Mouse (Mus musculus) forebrain, embryonic 11.5 days (tissue): Measurements from ENCODE around the gene Ptbp1. TPM values are rescaled to one million over a fixed set of nuclear protein-coding genes. Genes with fewer than 3 reads are reported as not detected.

Experiments
- ATAC-seq: fragments of 200-750 bp; cut with Nextera tagmentation; replicated peaks from 2 replicates; pipeline ENCODE4 v1.8.0; 2017; ENCODE audit warnings: moderate TSS enrichment; ENCODE audit not compliant: low FRiP score
- DNase-seq: peaks from one replicate; pipeline ENCODE4 v3.0.0-alpha.2; 2017; ENCODE audit warnings: low spot score
- H3K27ac ChIP-seq: fragments of 300-500 bp; sonication (generic); 2 replicates; pipeline ENCODE4 v1.5.1; 2014; ENCODE audit warnings: low read depth, low read length
- H3K27me3 ChIP-seq: fragments of 300-500 bp; sonication (generic); 2 replicates; pipeline ENCODE4 v1.6.1; 2014; ENCODE audit warnings: mild to moderate bottlenecking, low read length, mixed read lengths; ENCODE audit not compliant: control insufficient read depth, insufficient read depth
- H3K36me3 ChIP-seq: fragments of 300-500 bp; sonication (generic); 2 replicates; pipeline ENCODE4 v1.6.1; 2014; ENCODE audit warnings: mild to moderate bottlenecking, low read length, moderate library complexity, mixed read lengths; ENCODE audit not compliant: control insufficient read depth, insufficient read depth
- H3K4me1 ChIP-seq: fragments of 300-500 bp; sonication (generic); replicated peaks from 2 replicates; pipeline ENCODE4 v1.6.1; 2014; ENCODE audit warnings: low read length, mixed read lengths; ENCODE audit not compliant: control insufficient read depth, insufficient read depth
- H3K4me2 ChIP-seq: fragments of 300-500 bp; sonication (generic); 2 replicates; pipeline ENCODE4 v1.6.1; 2014; ENCODE audit warnings: low read depth, mild to moderate bottlenecking, low read length, moderate library complexity, mixed read lengths; ENCODE audit not compliant: severe bottlenecking
- H3K4me3 ChIP-seq: fragments of 300-500 bp; sonication (generic); 2 replicates; pipeline ENCODE4 v1.5.1; 2014; ENCODE audit warnings: low read depth, low read length
- H3K9ac ChIP-seq: fragments of 300-500 bp; sonication (generic); 2 replicates; pipeline ENCODE4 v1.6.1; 2014; ENCODE audit warnings: low read length
- H3K9me3 ChIP-seq: fragments of 300-500 bp; sonication (generic); 2 replicates; pipeline ENCODE4 v1.6.1; 2016; ENCODE audit warnings: low read length, mixed read lengths; ENCODE audit not compliant: control insufficient read depth
- WGBS: fragments of 180-500 bp; shearing (Covaris S2); extraction: QIAGEN DNeasy Blood & Tissue Kit; methylation state at CpG from one replicate; pipeline ENCODE4 v1.1.7; 2014; 5-methylcytosine and 5-hydroxymethylcytosine counted together
- polyA plus RNA-seq: library from polyadenylated mRNA; unstranded; fragments of >200 nt; fragmentation: Nextera tagmentation; extraction: Ambion mirVana; gene quantifications from 2 replicates; pipeline ENCODE4 v1.2.1, GENCODE M21; 2014

Ptbp1 gene
- polyA plus RNA-seq, 1 experiment from 2014 or later = 295 TPM

GRCm38 (mm10) chr10:79852827-79853226 is 1.4 kb upstream of the Ptbp1 start:
- Histone ChIP-seq H3K36me3 (no peaks in the 10 kb centered on the region; the same call in 1 of the 2 replicates), H3K9me3 (no peaks in the 10 kb centered on the region), H3K27me3 (no peaks in the 10 kb centered on the region), H3K4me3 (peak overlapping the region; percentile 98), H3K27ac (peak overlapping the region; percentile 100), H3K4me1 (peaks cover 34% of the 10 kb centered on the region), H3K9ac (peak overlapping the region; percentile 83), H3K4me2 (peak overlapping the region; percentile 87)
- ATAC-seq (no peak), DNase-seq (no peak)
- 30% methylated on average over 8 of the region's 8 CpGs for WGBS

GRCm38 (mm10) chr10:79853392-79853791 is 835 bp upstream of the Ptbp1 start:
- no peaks in the 10 kb centered on the region for H3K27me3 ChIP-seq
- 1% methylated on average over 15 of the region's 15 CpGs for WGBS
- H3K27ac ChIP-seq = peak overlapping the region; percentile 100
- H3K36me3 ChIP-seq = no peaks in the 10 kb centered on the region; the same call in 1 of the 2 replicates
- no peaks in the 10 kb centered on the region for H3K9me3 ChIP-seq
- ATAC-seq (peak; percentile 34), DNase-seq (peak; percentile 92)
- H3K9ac ChIP-seq = peak overlapping the region; percentile 83
- H3K4me1 ChIP-seq = peaks cover 39% of the 10 kb centered on the region
- H3K4me2 ChIP-seq = peak overlapping the region; percentile 87
- H3K4me3 ChIP-seq = peak overlapping the region; percentile 98

GRCm38 (mm10) chr10:79854801-79855541 is 744 bp downstream of the Ptbp1 start:
- Histone ChIP-seq H3K9ac (peak overlapping the region; percentile 98), H3K4me2 (peak overlapping the region; percentile 88), H3K4me1 (peaks cover 39% of the 10 kb centered on the region), H3K27me3 (no peaks in the 10 kb centered on the region), H3K9me3 (no peaks in the 10 kb centered on the region), H3K4me3 (peak overlapping the region; percentile 98), H3K36me3 (peaks cover 8% of the 10 kb centered on the region; the same call in 1 of the 2 replicates), H3K27ac (peak overlapping the region; percentile 100)
- DNase-seq (peak; percentile 91), ATAC-seq (peak; percentile 53)
- WGBS = under 1% methylated on average over 82 of the region's 83 CpGs

DNA sequence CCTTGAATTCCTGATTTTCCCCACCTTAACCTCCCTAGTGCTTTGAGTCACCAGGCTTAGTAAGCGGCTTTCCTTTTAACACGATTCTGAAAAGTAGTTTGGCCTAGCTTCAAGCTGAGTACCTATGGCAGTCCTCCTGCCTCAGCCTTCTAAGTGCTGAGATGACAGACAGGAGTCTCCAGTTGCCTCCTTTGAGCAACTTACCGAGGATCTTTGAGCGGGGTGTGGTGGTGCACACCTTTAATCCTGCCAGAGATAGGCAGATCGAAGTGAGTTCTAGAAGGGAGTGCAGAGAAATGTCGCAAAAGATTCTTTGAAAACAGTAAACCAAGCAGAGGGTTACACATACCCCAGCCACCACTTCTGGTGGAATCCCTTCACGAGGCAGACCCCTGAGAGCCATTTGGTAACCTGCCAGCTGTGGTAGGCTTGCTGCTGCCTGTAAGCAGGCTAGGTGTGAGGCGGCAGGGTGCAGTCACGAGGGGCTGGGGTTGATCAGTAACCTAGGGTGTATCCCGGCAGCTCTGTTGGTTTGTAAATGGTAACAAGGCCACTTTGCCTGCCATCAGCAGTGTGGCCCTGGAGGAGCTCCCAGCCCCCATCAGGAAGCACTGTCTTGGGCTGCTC is 1.4 kb downstream of the Ptbp1 start:
- DNase-seq = no peak
- Histone ChIP-seq H3K27me3 (no peaks in the 10 kb centered on the region), H3K4me1 (peaks cover 39% of the 10 kb centered on the region), H3K9ac (peak overlapping the region; percentile 98), H3K36me3 (peaks cover 15% of the 10 kb centered on the region), H3K4me3 (peak overlapping the region; percentile 98), H3K4me2 (peak overlapping the region; percentile 88), H3K9me3 (no peaks in the 10 kb centered on the region), H3K27ac (no peak overlapping the region)
- WGBS = 9% methylated on average over 10 of the region's 10 CpGs
- no peak for ATAC-seq

- H3K27ac ChIP-seq = no peak overlapping the region
- peak overlapping the region; percentile 98 for H3K9ac ChIP-seq
- peaks cover 20% of the 10 kb centered on the region for H3K36me3 ChIP-seq
- no peaks in the 10 kb centered on the region for H3K27me3 ChIP-seq
- H3K4me1 ChIP-seq = peaks cover 39% of the 10 kb centered on the region
- peak overlapping the region; percentile 98 for H3K4me3 ChIP-seq
- H3K4me2 ChIP-seq = peak overlapping the region; percentile 88
- H3K9me3 ChIP-seq = no peaks in the 10 kb centered on the region
- DNase-seq (no peak), ATAC-seq (no peak)
- WGBS = 51% methylated on average over 6 of the region's 6 CpGs
These were observed 2.1 kb downstream of the Ptbp1 start for GRCm38 (mm10) chr10:79856280-79856679.

- Histone ChIP-seq H3K4me3 (peak overlapping the region; percentile 98), H3K4me1 (peaks cover 36% of the 10 kb centered on the region), H3K9ac (peak overlapping the region; percentile 98), H3K4me2 (peak overlapping the region; percentile 88), H3K9me3 (no peaks in the 10 kb centered on the region), H3K27me3 (no peaks in the 10 kb centered on the region), H3K36me3 (peaks cover 22% of the 10 kb centered on the region), H3K27ac (no peak overlapping the region)
- DNase-seq (no peak), ATAC-seq (no peak)
- 75% methylated on average over 7 of the region's 7 CpGs for WGBS
These were observed 2.7 kb downstream of the Ptbp1 start for GRCm38 (mm10) chr10:79856704-79857451.

DNA sequence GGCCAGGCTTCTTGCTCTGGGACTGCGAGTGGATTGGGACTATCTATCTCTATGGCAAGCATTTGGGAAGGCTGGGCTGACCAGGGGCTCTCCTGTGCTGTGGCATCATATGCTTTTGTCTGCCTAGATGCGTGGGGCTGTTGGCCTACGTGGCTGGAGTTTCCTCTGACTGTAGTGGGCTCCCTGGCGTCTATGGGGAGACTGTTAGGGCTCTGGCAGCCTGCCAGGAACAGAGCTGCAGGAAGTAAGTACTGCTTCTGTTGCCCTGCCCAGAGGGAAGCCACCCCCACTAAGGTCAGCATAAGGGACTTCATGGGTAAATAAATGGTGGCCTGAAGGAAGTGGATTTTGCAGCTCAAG is 3.2 kb downstream of the Ptbp1 start:
- peak overlapping the region; percentile 88 for H3K4me2 ChIP-seq
- H3K4me1 ChIP-seq = peaks cover 30% of the 10 kb centered on the region
- 65% methylated on average over 4 of the region's 4 CpGs for WGBS
- no peak overlapping the region for H3K27ac ChIP-seq
- peaks cover 27% of the 10 kb centered on the region for H3K36me3 ChIP-seq
- ATAC-seq = no peak
- H3K27me3 ChIP-seq = no peaks in the 10 kb centered on the region
- peak overlapping the region; percentile 98 for H3K4me3 ChIP-seq
- H3K9ac ChIP-seq = no peak overlapping the region; the same call in 1 of the 2 replicates
- no peaks in the 10 kb centered on the region for H3K9me3 ChIP-seq
- DNase-seq = no peak

- no peak for DNase-seq
- H3K9ac ChIP-seq = peak overlapping the region; percentile 27
- WGBS = 86% methylated on average over 2 of the region's 2 CpGs
These were observed 3.7 kb downstream of the Ptbp1 start for GRCm38 (mm10) chr10:79857894-79858293.

More at GRCm38 (mm10) chr10:79857894-79858293, 3.7 kb downstream of the Ptbp1 start:
- Histone ChIP-seq H3K4me3 (peak overlapping the region; percentile 98), H3K27me3 (no peaks in the 10 kb centered on the region), H3K4me1 (peaks cover 25% of the 10 kb centered on the region), H3K4me2 (peak overlapping the region; percentile 88; the same call in 1 of the 2 replicates), H3K27ac (no peak overlapping the region), H3K36me3 (peaks cover 32% of the 10 kb centered on the region), H3K9me3 (no peaks in the 10 kb centered on the region)
- ATAC-seq = no peak
